Mouse (Mus musculus) 3134 (cell line): ENCODE data around the gene Lingo2.

Experiments
- DNase-seq: peaks from one replicate; pipeline ENCODE4 v3.0.0-alpha.2; 2011; ENCODE audit warnings: low spot score; ENCODE audit not compliant: insufficient read length; ENCODE audit errors: extremely low read depth

Gene Lingo2

DNA sequence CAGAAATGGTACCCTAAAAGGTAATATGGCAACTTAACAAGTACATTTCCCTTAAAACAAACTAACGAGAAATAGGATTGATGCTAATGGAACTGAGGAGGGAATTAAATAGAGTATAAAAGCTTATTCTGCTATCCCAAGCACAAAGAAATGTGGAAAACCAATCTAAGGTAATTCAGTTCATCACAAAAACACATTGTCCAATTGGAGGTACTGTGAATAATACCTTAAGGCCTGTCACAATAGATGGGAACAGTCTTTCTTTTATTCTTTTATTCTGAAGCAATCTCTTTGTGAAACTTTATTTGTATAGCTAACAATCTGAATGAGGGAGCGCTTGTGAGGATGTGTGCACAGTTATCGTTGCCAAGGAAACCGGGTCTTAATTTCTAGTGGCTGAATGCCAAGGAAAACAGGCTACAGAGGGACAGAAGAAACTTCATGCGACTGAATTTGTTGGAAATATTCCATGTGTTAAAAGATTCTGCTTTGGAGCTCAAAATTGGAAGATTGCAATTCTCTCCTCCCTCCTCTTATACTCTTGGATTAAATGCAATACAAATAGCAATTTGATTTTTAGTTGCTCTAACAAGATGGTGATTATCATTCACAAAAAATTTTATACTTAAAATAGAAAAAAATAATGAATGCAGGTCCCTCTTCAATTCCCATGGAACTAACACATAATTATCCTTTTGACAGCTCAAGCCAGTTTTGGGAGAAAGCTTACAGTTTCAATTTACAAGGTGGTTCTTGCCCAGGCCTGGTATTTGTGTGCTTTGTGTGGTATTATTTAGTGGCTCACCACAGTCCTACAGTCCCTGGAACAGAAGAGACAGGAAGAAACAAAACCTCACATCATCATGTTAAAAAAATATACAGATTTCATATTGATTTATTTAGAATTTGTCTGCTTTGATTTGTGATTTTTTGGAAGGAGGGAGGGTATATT is 1065.7 kb downstream of the Lingo2 start:
- no peak for DNase-seq

DNA sequence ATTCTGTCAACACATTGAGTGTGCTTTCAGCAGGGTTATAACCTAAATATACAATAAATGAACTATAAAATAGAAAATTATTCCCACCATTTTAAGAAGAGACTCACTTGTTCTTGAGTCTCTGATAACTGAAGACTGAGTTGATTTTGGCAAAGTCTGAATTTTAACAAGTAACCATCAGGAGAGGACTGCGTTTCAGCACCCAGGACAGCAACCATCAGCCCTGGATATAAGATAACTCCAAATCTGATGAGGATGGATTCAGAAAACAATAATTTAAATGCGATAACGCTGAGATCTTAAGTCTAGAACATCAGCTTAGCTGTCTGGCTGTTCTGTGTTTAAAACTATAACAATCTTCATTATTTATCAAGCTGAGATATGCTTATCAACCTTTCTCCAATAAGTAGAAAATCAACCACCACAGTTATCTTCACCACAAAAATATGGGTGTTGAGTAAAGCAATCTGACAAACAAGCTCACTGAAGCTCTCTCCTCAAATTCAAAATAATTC is 1066.5 kb downstream of the Lingo2 start:
- DNase-seq: no peak

DNA sequence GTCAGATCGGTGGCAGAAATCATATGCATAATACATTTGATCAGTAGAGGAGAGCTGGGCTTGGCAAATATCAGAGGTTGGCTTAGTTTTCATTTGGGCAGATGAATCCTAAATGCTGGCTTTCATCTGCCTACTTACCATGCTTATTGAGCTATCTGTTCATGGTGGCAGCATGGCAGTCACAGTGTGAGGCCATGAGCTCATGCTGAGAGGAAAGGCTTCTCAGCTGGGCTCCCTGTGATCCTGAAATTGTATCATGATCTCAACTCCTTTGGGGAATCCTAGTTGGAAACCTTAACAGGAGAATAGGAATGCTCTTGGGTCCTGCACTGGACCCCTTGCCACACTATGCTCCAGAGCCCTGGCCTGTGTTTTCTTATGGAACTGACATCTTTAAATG is 1105.0 kb downstream of the Lingo2 start:
- no peak for DNase-seq

DNA sequence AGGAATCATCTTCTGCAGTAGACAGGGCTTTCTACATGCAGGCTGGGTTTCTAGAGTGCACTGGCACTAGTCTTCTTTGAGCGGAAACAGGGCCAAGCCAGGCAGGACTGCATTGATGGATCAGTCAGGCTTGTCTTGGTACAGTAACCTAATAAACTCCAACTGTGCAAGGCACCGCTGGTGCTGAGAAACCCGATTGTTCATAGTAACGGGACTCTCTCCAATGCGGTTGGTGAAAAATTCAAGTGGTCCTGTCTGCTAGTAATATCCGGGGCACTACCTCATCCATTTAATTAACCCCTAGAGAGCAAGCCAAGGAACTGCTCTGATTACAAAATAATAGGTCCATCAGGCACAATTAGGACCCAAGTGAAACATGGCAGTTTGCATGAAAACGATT is 1106.4 kb downstream of the Lingo2 start:
- DNase-seq: no peak

DNA sequence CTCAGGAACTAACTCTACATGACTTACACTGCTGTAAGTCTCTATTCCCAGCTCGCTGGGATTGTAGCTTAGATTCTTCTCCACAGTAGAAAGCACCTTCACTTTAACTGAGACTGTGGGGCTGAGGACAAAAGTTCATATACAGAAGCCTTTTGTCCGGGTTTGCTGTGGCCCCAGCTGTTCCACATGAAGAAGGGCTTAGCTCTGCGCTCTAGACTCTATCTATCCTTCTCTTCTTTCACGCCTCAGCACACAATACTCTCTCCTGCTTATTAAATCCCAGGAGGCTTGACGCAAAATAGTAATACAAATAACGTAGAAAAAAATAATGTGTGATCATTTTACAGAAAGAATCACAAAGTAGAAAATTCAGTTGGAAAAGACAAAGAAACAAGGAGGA is 1107.0 kb downstream of the Lingo2 start:
- DNase-seq: no peak

DNA sequence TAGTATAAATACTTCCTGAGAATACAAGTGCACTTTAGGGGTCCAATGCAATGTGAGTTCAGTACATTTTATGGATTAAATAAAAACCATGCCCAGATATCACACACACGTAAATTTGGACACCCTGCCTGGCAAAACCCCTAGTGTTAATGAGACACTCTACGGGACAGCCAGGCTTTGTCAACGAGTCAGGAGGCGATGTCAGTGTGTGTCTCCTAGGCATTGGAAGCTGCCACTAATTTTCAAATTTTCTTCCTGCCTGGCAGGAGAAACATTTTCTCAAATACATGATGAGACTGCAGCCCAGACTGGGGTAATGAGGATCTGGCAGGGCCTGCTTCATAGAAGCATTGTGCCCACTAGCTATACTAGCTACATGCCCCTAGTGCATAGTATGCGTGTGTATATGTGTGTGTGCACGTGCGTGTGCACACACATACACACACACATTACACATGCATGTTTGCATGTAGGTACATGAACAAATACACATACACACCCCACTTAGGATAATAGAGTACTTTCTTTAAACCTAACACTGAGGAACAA is 1128.2 kb downstream of the Lingo2 start:
- DNase-seq: no peak

DNA sequence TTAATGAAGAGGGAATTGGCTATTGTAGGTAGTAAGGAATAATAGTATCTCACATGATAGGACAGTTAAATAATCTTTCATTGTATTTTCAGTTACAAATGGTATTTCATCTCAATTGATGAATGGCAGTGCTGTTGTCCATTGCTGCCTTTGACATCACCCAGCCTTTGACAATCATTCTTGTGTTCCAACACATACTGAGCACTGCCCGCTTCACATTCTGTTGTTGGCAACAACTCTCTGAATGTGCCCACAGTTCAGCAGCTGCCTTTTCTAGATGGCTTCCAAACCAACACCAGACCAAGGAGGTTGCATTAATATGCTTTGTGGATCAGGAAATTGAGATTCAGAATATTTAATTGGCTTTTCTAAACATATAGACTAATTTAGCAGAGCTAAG is 1130.8 kb downstream of the Lingo2 start:
- no peak for DNase-seq

DNA sequence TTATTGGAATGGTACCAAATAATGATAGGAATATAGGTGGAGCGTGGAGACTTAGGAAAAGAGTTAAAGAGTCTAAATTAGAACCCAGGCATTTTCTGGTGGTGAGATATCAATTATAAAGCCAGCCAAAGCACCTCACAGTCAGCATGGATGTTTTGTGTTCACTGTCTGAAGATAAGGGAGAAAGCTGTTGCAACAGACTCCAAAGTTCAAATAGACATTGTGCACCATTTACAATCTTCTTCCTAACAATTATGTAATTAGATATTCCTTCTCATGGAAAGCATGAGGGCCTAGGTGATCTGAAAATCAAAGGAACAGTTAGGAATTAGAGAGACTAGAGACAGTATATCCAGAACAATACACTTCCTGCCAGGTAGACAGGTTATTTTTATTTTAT is 1136.8 kb downstream of the Lingo2 start:
- DNase-seq: no peak

DNA sequence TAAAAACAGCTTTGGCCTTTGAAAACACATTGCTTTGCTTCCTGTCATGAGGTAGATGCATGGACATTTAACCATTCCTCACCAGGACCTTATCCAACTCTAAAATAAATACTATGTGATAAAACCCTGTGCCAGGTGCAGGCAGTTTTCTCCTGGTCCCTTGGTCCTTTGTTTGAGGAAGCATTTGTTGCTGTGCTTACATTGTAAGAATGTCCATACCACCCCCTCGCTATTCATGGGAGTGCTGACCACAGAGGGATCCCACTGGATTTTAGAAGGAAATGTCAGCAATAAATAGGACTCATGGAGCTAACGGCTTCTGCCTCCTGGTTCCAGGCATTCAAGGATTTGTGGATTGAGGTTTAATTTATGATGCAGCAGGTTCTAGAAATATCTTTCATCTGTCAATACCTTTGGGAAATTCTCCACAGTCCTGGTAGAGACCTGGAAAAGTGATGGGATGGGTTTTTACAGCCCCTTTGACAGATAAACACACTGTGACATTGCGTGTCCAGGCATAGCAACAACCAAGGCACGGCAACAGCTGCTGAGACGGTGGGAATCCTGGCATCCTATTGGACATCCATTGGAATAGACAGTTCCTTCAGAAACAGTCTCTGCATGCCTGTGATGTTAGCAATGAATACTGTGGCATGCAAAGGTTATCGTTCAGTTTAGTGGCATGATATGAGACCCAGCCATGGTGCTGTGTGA is 1143.9 kb downstream of the Lingo2 start:
- DNase-seq: no peak

DNA sequence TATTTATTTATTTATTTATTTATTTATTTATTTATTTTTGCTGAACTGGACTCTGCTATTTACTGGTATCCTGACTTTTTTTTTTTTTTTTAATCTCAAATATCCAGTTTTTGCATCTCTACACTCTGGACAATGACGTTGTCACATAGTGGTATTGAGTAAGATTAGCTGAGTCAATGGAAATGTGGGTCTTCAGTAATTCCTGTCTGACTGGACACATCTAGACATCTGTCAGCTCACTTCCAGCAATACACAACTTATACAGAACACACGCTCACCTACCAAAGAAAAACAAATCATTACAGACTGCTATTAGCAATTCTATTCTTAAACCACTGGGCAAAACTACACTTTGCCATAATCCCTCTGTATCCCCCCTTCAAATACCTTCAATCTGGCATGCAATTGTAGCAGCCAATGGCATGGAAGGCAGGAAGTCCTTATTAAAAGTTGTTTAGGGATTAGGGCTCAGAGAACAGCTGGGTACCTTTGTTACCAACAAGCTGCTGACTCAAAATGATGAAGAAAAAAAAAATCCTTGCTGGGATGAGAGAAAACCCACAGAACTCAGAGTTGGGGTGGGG is 1144.6 kb downstream of the Lingo2 start:
- DNase-seq: no peak

DNA sequence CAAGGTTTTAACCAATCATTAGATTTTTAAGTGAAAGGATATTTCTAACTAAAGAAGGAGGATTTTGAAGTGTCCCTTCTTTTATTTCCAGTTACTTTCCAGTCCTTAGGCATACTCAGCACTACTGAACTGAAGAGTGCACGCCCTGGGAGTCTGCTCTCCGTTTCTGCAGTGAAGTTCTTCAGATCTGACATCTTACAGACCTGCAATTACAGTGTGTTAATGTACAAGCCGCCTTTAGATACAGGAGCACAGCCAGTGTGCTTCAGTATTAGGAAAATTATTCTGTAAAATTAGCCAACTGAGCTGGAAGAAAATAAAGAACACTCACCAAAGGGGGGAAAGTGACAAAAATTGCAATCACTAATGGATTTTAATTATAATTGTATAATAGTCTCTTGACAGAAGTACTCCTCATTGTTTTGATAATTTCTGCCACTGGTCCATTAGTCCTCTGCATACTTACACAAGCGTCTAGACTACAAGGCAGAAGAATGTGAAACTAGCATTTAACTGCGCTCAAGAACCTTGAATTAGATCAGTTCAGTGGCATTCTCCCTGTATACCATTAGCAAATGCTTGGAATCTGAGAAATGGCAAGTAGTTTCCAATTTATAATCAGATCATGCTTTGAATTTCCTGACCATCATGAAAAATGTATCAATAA is 1167.2 kb downstream of the Lingo2 start:
- no peak for DNase-seq

DNA sequence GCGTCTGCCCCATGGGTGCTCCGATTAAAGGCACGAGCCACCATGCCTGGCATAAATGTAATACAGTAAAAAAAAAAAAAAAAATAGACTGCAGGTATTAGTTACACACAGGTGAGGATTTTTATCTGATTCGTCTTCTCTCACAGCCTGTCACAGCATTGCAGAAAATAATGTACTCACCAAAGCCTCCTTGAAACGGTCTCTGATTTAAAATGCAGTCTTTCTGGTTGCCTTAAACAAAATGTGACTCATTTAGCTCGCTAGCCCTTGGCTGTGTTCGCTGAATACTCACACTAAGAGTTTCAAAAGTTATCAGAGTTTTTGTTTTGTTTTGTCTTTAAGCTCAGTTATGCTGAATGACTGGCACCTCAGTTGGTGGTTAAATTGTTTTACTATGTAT is 1180.7 kb downstream of the Lingo2 start:
- DNase-seq: no peak

DNA sequence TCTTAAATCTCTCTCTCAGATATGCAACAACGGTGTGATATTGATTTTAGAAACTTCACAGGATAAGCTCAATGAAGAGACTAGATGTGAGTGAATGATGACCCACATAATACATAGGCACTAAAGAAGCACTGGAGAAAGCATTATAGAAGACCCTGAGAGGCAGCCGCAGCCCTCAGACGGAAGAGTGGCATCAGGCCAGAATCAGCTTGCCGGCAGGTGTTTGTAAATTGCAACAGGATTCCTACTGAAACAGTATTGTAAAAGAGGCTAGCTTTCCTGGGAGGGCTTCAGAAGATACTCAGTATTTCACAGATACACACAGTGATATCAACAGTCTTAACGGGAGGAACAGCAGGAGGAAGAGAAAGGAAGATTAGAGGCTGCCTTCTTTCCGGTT is 1184.6 kb downstream of the Lingo2 start:
- DNase-seq: no peak

DNA sequence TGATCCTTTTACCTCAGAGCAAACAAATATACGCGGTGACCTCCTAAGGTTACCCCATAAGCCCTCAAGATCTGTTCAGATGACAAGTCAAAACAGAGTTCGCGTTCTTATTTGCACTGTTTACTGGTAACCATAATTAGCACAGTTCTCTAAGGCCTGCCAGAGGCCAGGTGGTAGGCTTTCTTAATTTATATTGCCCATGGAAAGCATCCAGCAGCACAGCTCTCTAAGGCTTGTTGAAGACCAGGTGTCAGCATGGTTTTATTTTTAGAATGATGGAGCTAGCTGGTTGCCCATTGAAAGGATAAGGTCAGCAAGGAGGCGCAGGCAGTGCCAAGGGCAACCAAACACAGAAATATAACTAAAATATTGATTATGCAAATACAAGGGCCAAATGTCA is 1190.4 kb downstream of the Lingo2 start:
- DNase-seq: no peak

DNA sequence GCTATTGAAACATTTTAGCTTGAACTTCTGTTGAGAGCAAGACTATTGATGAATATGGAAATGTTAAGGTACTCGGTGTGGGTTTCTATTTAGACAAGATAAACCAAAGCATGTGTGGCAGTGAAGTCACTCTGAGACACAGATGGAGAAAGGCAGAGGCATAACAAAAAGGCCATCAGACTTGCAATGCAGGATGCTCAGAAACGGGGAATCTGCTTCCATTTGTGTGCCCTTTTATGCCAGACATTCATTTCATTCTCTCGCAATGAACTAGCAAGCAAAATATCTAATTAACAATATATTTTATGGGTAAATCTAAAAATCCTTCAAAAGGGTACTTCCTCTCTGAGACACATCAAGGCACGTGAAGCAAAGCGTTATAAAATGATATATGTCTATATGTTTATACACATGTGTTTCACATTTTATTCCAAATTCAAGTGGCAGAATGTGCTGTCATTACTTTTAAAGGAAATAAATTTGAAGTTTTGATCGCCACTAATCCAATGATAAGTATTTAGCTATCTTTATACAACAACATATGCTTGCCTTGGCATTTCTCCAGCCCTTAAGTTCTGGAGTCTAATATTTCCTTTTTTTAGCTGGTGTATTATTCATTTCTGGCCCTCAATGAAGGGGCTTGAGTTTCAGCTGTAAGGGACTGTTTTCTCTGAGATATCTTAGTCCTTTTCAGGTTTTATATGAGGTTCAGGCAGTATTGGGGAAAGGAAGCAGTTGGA is 1199.3 kb downstream of the Lingo2 start:
- DNase-seq: no peak

DNA sequence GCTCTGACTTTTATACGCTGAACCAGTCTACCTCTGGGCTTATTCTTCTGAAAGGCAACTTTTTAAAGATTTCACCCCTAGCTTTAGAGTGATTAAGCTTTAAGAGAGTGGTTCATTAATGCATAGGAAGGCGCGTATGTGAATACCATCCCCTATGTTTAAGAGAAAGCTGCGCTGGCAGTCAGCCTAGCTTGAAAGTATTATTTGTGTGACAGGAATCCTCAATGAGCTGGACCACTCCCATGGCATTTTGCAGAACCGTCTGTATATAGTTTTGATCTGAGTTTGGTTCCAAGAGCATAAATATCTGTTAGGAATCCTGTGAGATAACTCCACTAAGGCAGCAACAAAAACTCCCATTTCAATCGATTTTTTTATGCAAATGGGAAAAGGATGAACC is 1204.9 kb downstream of the Lingo2 start:
- no peak for DNase-seq

DNA sequence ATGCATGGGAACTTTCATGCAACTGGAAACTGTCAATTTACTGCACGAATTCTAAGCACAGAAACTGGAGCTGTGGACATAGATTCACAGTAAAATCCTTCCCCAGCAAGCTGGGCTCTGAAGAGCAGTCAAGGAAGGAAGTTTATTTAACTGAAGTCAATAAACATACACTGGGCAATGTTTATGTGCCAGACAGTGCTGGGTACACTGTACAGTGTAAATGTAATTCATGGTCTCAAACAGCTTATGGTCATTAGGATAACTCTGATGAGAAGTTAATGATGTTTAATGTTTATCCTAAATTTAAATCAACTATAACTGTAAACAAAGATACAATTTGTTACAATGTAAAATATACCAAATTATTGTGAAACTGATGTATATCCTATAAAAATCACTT is 1226.8 kb downstream of the Lingo2 start:
- no peak for DNase-seq

DNA sequence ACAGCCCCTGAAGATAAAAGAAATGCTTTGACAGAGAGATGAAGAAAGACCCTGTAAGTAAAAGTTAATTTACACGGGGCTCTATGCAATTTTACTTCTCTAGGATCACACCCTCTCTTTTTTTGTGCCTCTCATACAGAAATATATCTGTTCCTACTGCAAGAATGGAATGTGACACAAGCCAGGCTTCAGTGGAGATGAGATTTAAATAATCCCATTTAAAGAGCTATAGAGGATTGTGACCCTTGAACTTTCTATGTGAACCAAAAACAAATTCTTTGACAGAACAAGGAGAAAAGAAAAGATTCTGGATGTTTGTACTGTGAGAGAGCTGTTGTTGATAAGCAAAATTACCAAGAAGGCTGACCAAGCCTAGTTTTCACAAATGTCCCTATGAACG is 1247.4 kb downstream of the Lingo2 start:
- DNase-seq: no peak

DNA sequence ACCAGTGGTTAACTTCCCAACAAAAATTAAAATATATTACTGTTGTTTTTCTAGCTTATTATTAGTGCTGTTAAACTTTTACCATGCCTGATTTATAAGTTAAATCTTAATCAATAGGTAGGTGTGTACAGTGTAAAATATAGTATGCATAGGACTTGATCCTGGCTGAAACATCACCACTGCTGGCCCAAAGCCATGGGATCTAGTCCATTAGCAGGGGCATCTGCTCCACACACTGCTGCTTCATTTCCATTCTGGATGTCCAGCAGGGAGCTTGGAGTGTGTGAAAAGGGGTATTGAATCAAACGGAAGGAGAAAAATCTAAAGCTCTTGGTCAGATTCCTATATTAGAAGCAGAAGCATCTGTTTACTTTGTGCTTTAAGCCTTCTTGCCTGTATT is 1248.9 kb downstream of the Lingo2 start:
- no peak for DNase-seq

DNA sequence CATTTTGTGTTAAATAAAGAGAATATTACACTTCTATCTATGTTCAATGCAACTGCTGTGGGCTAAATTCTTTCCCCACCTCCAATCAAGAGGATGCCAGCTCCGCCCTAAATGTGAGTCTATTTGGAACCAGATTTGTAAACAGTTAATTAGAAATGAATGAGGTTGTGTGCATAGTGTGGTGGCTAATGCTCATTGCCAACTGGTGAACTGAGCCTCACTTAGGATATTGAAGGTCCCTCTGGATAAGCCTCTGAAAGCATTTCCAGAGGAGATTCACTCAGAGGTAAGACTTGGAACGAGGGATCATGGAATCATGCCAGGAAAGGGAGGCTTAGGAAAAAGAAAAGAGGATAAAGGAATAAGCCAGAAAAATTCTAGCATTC is 1256.4 kb downstream of the Lingo2 start:
- DNase-seq: no peak
